Mouse (Mus musculus) liver, embryonic 11.5 days (tissue): ENCODE results near the gene Paox. TPM values are rescaled to one million over a fixed set of nuclear protein-coding genes. Genes with fewer than 3 reads are reported as not detected.
A peak's percentile ranks its signal among the peaks of the same experiment; 100 is the strongest.

Source experiments
- ATAC-seq: fragments of 200-750 bp; cut with Nextera tagmentation; replicated peaks from 2 replicates; pipeline ENCODE4 v1.8.0; 2017; ENCODE audit warnings: moderate number of reproducible peaks, mild to moderate bottlenecking, moderate TSS enrichment, moderate library complexity; ENCODE audit not compliant: low FRiP score
- DNase-seq: peaks from one replicate; pipeline ENCODE4 v3.0.0-alpha.2; 2017; ENCODE audit warnings: low spot score
- H3K27ac ChIP-seq: fragments of 300-500 bp; sonication (generic); 2 replicates; pipeline ENCODE4 v1.5.1; 2014; ENCODE audit warnings: mild to moderate bottlenecking, low read depth, low read length, control low read depth
- H3K27me3 ChIP-seq: fragments of 300-500 bp; sonication (generic); replicated peaks from 2 replicates; pipeline ENCODE4 v1.6.1; 2014; ENCODE audit warnings: low read length, mixed read lengths; ENCODE audit not compliant: control insufficient read depth, insufficient read depth
- H3K36me3 ChIP-seq: fragments of 300-500 bp; sonication (generic); 2 replicates; pipeline ENCODE4 v1.6.1; 2014; ENCODE audit warnings: mild to moderate bottlenecking, low read length, moderate library complexity, mixed read lengths; ENCODE audit not compliant: control insufficient read depth, insufficient read depth
- H3K4me1 ChIP-seq: fragments of 300-500 bp; sonication (generic); replicated peaks from 2 replicates; pipeline ENCODE4 v1.6.1; 2014; ENCODE audit warnings: low read length, mixed read lengths; ENCODE audit not compliant: control insufficient read depth, insufficient read depth
- H3K4me2 ChIP-seq: fragments of 300-500 bp; sonication (generic); 2 replicates; pipeline ENCODE4 v1.6.1; 2014; ENCODE audit warnings: mild to moderate bottlenecking, control low read depth, moderate library complexity
- H3K4me3 ChIP-seq: fragments of 300-500 bp; sonication (generic); 2 replicates; pipeline ENCODE4 v1.5.1; 2014; ENCODE audit warnings: low read depth, low read length, control low read depth
- H3K9ac ChIP-seq: fragments of 300-500 bp; sonication (generic); 2 replicates; pipeline ENCODE4 v1.6.1; 2014; ENCODE audit warnings: low read depth, low read length, control low read depth
- H3K9me3 ChIP-seq: fragments of 300-500 bp; sonication (generic); 2 replicates; pipeline ENCODE4 v1.6.1; 2016; ENCODE audit warnings: low read length, inconsistent platforms, mixed read lengths; ENCODE audit not compliant: control insufficient read depth
- WGBS: fragments of 180-500 bp; shearing (Covaris S2); extraction: QIAGEN DNeasy Blood & Tissue Kit; methylation state at CpG from one replicate; pipeline ENCODE4 v1.1.7; 2014; 5-methylcytosine and 5-hydroxymethylcytosine counted together
- polyA plus RNA-seq: library from polyadenylated mRNA; unstranded; fragments of >200 nt; fragmentation: Nextera tagmentation; extraction: Ambion mirVana; gene quantifications from 2 replicates; pipeline ENCODE4 v1.2.1, GENCODE M21; 2014

Paox gene
- polyA plus RNA-seq, 1 experiment from 2014 or later = 20.7 TPM

DNA sequence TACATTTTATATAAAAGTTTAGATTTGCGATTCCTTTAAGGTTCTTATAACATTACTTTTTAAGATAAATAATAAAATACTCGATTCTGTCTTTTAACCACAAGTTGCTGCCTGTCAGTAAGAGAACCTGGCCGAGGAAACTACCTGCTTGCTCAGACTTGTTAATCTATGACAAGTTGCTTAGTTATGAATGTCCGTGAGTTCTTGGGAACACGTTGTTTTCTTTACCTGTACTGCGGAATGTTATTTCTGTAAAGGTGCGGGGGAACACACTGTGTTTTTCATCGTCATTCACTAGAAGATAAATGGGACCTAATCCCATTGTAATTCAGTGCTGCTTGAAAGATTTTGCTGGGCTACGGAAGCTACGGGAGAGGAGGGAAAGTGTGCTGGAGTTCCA lies 25.0 kb upstream of the Paox start:
- Histone ChIP-seq H3K27ac (no peak overlapping the region), H3K9me3 (no peaks in the 10 kb centered on the region), H3K4me1 (no peaks in the 10 kb centered on the region), H3K27me3 (no peaks in the 10 kb centered on the region), H3K4me3 (no peak overlapping the region), H3K9ac (no peak overlapping the region), H3K4me2 (no peak overlapping the region), H3K36me3 (no peaks in the 10 kb centered on the region)
- WGBS = 78% methylated on average over 10 of the region's 10 CpGs
- no peak for ATAC-seq
- no peak for DNase-seq

DNA sequence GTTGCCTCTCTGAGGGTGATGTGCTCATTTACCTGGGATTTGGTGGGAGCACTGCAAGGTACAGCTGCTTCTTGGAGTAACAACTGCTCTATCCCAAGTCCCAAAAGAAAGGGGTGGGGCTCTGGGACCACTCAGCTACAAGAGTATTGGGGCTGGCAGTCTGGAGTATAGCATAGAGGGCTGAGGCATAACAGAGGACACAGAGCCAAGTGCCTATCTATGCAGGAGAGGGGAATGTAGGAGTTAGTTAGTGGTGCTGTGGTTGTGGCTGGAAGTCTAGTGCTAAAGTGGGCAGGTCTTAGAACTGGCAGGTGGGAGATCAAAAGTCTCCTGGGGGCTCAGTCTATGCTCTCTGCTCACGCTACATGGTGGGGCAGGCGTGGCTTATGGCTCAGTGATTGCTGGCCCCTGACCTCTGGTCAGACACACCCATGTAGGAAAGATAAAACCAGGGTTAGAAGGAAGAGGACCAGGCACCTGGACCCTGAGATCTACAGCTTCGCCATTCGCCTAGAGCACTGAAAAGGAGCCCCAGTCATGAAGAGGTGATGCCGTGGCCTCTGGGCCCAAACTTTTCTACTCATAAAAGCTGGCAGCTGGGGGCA lies 22.6 kb upstream of the Paox start, which contains the start of gene Prap1:
Gene Prap1 (plus strand): TSS at position 472 of the 605 bp plus-strand sequence.
- Histone ChIP-seq H3K4me2 (no peak within 1 kb of the TSS), H3K4me1 (no peaks in the 10 kb centered on the region), H3K4me3 (no peak within 1 kb of the TSS), H3K27me3 (no peaks in the 10 kb centered on the region), H3K9ac (no peak within 1 kb of the TSS), H3K36me3 (no peaks in the 10 kb centered on the region), H3K9me3 (no peaks in the 10 kb centered on the region), H3K27ac (no peak within 1 kb of the TSS)
- ATAC-seq = no peak
- WGBS = 69% methylated on average over 5 of the region's 5 CpGs
- no peak for DNase-seq

DNA sequence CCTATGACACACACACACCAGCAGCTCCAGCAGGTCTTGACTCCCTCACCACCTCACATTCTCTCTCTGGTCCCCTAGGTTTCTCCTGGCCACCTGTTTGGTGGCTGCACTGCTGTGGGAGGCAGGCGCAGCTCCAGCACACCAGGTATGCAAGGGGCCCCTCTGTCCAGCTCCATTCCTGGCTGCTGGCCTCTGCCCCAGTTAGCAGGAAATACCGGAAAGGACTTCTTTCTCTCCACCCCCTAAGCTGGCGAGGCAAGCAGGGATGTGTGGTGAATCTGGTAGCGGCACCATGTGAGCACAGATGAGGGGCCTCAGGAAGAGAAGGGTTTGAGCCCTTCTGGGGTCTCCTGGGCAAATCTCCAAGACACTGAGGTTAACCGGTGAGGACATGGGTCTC lies 20.6 kb upstream of the Paox start:
- 59% methylated on average over 5 of the region's 5 CpGs for WGBS
- no peak overlapping the region for H3K4me2 ChIP-seq
- no peaks in the 10 kb centered on the region for H3K4me1 ChIP-seq
- no peak for DNase-seq
- no peaks in the 10 kb centered on the region for H3K27me3 ChIP-seq
- H3K4me3 ChIP-seq = no peak overlapping the region
- no peaks in the 10 kb centered on the region for H3K36me3 ChIP-seq
- no peak overlapping the region for H3K9ac ChIP-seq
- 0 out of 2 replicates have a peak, but pooled peaks have one; percentile 11 for ATAC-seq
- H3K27ac ChIP-seq = no peak overlapping the region
- no peaks in the 10 kb centered on the region for H3K9me3 ChIP-seq

DNA sequence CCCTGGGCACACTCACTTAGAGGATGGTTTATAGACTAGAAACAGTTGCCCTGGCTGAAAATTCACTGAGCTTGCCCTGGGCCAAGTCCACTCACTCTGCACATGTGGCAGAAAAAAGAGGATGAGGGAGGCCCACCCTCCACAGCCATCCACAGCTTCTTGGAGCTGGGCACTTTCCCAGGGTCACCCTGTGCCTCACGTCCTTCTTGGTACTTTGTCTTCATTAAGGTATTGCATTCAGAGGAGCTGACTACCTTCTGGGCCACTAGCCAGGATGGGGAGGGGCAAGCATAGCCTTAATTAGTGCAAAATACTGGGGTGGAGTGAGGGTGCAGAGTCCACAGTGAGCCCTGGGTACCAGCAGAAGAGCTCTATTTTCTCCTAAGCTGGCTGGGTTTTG lies 20.0 kb upstream of the Paox start:
- H3K4me1 ChIP-seq = no peaks in the 10 kb centered on the region
- H3K4me2 ChIP-seq = no peak overlapping the region
- no peak overlapping the region for H3K9ac ChIP-seq
- H3K36me3 ChIP-seq = no peaks in the 10 kb centered on the region
- no peaks in the 10 kb centered on the region for H3K9me3 ChIP-seq
- DNase-seq (no peak), ATAC-seq (no peak)
- WGBS = 54% methylated on average over 1 of the region's 1 CpGs
- H3K27me3 ChIP-seq = no peaks in the 10 kb centered on the region
- H3K4me3 ChIP-seq = no peak overlapping the region
- H3K27ac ChIP-seq = no peak overlapping the region

DNA sequence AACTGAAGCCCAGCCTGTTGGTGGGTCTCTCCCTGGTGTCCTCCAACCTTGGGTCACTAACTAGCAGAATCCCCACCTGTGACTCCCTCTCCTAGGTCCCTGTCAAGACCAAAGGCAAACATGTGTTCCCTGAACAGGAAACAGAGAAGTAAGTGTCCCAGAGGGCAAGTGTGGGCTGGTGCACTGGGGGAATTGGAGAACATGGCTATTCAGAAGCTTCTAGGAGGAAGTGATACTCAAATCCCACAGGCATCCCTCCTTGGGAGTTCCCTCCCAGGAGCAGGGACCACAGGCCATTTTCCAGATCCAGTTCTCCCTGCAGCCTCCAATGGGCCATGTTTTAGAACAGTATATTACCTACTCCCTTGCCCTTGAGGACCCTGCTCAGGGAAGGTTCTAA lies 19.5 kb upstream of the Paox start:
- Histone ChIP-seq H3K4me2 (no peak overlapping the region), H3K4me1 (no peaks in the 10 kb centered on the region), H3K27me3 (no peaks in the 10 kb centered on the region), H3K4me3 (no peak overlapping the region), H3K36me3 (no peaks in the 10 kb centered on the region), H3K9ac (no peak overlapping the region), H3K27ac (no peak overlapping the region), H3K9me3 (no peaks in the 10 kb centered on the region)
- no peak for ATAC-seq
- no peak for DNase-seq

DNA sequence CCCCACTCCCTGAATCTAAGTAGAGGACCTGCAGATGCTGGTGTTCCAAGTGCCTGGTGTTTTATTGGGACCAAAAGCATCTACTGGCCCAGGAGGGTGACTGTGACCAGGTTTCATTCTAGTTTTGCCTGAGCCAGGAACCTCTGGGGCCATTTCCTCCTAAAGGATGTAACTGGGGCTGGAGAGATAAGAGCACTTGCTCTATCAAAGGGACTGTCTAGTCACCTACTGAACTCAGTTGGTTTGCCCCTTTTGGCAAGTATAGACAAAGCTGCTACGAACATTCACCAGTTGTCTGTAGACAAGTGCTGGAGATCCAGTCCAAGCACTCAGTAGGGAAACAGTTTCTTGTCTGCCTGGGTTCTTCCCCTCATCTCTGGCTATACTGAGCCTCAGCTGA lies 17.1 kb upstream of the Paox start:
- no peak for ATAC-seq
- H3K4me3 ChIP-seq = no peak overlapping the region
- no peaks in the 10 kb centered on the region for H3K36me3 ChIP-seq
- no peaks in the 10 kb centered on the region for H3K27me3 ChIP-seq
- no peak overlapping the region for H3K9ac ChIP-seq
- no peak overlapping the region for H3K27ac ChIP-seq
- peaks cover 4% of the 10 kb centered on the region for H3K4me1 ChIP-seq
- no peak overlapping the region for H3K4me2 ChIP-seq
- no peaks in the 10 kb centered on the region for H3K9me3 ChIP-seq
- WGBS = 50% methylated on average over 1 of the region's 1 CpGs
- no peak for DNase-seq

DNA sequence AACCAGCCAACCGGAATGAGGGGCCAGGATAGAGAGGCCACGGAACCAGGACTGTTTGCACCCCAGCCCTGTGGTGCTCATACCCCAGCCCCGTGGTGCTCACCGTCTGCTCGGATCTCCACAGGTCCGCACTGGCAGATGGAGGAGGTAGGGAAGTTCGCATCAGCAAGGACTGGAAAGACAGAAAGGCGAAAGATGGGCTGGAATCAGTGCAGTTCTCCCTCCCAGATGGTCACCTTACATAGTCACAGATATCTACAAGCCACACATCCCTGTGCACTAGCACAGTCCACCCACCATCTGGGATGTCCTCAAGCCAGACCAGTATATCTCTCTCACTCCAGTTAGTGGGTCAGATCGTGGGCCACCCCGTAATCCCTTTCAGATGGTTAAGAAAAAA lies 14.1 kb upstream of the Paox start:
- Histone ChIP-seq H3K9ac (peak overlapping the region; percentile 55), H3K27me3 (no peaks in the 10 kb centered on the region), H3K4me1 (peaks cover 4% of the 10 kb centered on the region), H3K27ac (no peak overlapping the region), H3K36me3 (peaks cover 7% of the 10 kb centered on the region; the same call in 1 of the 2 replicates), H3K4me2 (peak overlapping the region; percentile 88), H3K4me3 (peak overlapping the region; percentile 49), H3K9me3 (no peaks in the 10 kb centered on the region)
- DNase-seq (no peak), ATAC-seq (no peak)
- 75% methylated on average over 10 of the region's 10 CpGs for WGBS

DNA sequence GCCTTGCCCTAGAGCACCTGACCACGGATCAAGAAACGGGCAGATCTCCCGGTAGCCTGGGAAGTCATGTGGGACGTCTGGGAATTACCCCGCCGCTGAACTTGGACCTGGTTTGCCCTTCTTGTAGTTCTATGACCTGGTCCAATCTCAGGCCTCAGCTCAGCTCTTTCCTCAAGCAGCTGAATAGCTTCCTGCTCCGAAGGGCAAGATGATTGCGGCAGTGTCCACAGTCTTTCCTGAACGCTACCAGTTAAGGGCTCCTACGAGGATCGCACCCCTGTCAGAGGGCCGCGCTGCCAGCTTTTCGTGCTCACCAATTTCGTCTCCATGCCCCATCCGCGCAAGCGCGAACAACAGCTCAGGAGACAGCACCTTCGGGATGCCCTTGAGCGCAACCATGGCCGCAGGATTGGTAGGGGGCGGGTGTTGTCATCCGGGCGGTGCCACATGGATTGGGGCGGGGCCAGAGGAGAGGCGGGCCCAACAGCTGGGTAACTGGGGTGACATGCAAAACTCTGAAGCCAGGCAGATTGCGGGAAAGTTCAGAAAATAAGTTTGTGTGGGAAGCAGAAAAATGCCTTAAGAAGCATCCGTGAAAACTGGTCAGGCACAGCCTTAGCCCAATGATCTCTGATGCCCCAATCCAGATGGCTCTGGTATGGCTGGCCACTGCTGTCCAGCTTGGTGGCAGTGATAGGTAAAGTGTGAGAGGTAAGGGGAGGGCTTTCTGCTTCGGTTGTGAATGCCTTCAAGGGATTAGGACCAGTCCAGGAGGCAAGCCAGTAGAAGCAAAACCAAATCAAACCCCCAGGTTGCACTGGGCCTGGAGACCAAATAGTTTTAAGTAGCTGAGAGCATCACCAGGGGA lies 13.4 kb upstream of the Paox start, which contains the start of gene Fuom:
Gene Fuom (minus strand): TSS at position 449 of the 868 bp plus-strand sequence.
- WGBS = 1% methylated on average over 30 of the region's 30 CpGs

More for the DNA sequence above, 13.4 kb upstream of the Paox start, which contains the start of gene Fuom:
- H3K27me3 ChIP-seq = no peaks in the 10 kb centered on the region
- no peaks in the 10 kb centered on the region for H3K9me3 ChIP-seq
- peak within 1 kb of the TSS; percentile 88 for H3K4me2 ChIP-seq
- H3K27ac ChIP-seq = no peak within 1 kb of the TSS
- DNase-seq (peak; percentile 82), ATAC-seq (peak; percentile 88)
- peak within 1 kb of the TSS; percentile 55 for H3K9ac ChIP-seq
- H3K4me3 ChIP-seq = peak within 1 kb of the TSS; percentile 49
- H3K4me1 ChIP-seq = peaks cover 4% of the 10 kb centered on the region
- H3K36me3 ChIP-seq = peaks cover 7% of the 10 kb centered on the region; the same call in 1 of the 2 replicates
